Mouse (Mus musculus) stomach, postnatal 0 days (tissue): ENCODE results near the gene Susd6. TPM values are rescaled to one million over a fixed set of nuclear protein-coding genes. Genes with fewer than 3 reads are reported as not detected.

Experiments
- ATAC-seq: fragments of 200-750 bp; cut with Nextera tagmentation; 2 replicates; pipeline ENCODE4 v1.8.0; 2017; ENCODE audit not compliant: low FRiP score, low TSS enrichment
- DNase-seq: peaks from one replicate; pipeline ENCODE4 v3.0.0-alpha.2; 2016; ENCODE audit warnings: low spot score
- H3K27ac ChIP-seq: fragments of 300-500 bp; sonication (generic); replicated peaks from 2 replicates; pipeline ENCODE4 v1.5.1; 2014; ENCODE audit warnings: mild to moderate bottlenecking, control low read depth
- H3K27me3 ChIP-seq: fragments of 300-500 bp; sonication (generic); 2 replicates; pipeline ENCODE4 v1.6.1; 2014; ENCODE audit warnings: low read length; ENCODE audit not compliant: control insufficient read depth, insufficient read depth
- H3K36me3 ChIP-seq: fragments of 300-500 bp; sonication (generic); 2 replicates; pipeline ENCODE4 v1.6.1; 2014; ENCODE audit warnings: low read length, mixed read lengths; ENCODE audit not compliant: control insufficient read depth, insufficient read depth
- H3K4me1 ChIP-seq: fragments of 300-500 bp; sonication (generic); replicated peaks from 2 replicates; pipeline ENCODE4 v1.6.1; 2014; ENCODE audit warnings: antibody characterized with exemption; ENCODE audit not compliant: control insufficient read depth, insufficient read depth
- H3K4me2 ChIP-seq: fragments of 300-500 bp; sonication (generic); replicated peaks from 2 replicates; pipeline ENCODE4 v1.6.1; 2014; ENCODE audit warnings: low read depth, mild to moderate bottlenecking, control low read depth, moderate library complexity
- H3K4me3 ChIP-seq: fragments of 300-500 bp; sonication (generic); 2 replicates; pipeline ENCODE4 v1.5.1; 2014; ENCODE audit warnings: low read depth, low read length, control low read depth
- H3K9ac ChIP-seq: fragments of 300-500 bp; sonication (generic); 2 replicates; pipeline ENCODE4 v1.6.1; 2014; ENCODE audit warnings: mild to moderate bottlenecking, low read length, control low read depth, mixed read lengths
- H3K9me3 ChIP-seq: fragments of 300-500 bp; sonication (generic); 2 replicates; pipeline ENCODE4 v1.6.1; 2016; ENCODE audit warnings: low read length; ENCODE audit not compliant: control insufficient read depth
- CTCF ChIP-seq: IDR thresholded peaks from 2 replicates; pipeline ENCODE4 v1.5.1; 2016; ENCODE audit warnings: antibody characterized with exemption, low read depth, mild to moderate bottlenecking, moderate library complexity
- EP300 ChIP-seq: optimal IDR thresholded peaks from 2 replicates; pipeline ENCODE3; 2016; ENCODE audit warnings: antibody characterized with exemption
- WGBS: fragments of 180-500 bp; shearing (Covaris S2); extraction: QIAGEN DNeasy Blood & Tissue Kit; methylation state at CpG from one replicate; pipeline ENCODE4 v1.1.7; 2014; 5-methylcytosine and 5-hydroxymethylcytosine counted together
- polyA plus RNA-seq: library from polyadenylated mRNA; unstranded; fragments of >200 nt; fragmentation: Nextera tagmentation; extraction: Ambion mirVana; gene quantifications from 2 replicates; pipeline ENCODE4 v1.2.1, GENCODE M21; 2015

The Susd6 gene
- polyA plus RNA-seq, 1 experiment from 2014 or later, result 12.3 TPM

DNA sequence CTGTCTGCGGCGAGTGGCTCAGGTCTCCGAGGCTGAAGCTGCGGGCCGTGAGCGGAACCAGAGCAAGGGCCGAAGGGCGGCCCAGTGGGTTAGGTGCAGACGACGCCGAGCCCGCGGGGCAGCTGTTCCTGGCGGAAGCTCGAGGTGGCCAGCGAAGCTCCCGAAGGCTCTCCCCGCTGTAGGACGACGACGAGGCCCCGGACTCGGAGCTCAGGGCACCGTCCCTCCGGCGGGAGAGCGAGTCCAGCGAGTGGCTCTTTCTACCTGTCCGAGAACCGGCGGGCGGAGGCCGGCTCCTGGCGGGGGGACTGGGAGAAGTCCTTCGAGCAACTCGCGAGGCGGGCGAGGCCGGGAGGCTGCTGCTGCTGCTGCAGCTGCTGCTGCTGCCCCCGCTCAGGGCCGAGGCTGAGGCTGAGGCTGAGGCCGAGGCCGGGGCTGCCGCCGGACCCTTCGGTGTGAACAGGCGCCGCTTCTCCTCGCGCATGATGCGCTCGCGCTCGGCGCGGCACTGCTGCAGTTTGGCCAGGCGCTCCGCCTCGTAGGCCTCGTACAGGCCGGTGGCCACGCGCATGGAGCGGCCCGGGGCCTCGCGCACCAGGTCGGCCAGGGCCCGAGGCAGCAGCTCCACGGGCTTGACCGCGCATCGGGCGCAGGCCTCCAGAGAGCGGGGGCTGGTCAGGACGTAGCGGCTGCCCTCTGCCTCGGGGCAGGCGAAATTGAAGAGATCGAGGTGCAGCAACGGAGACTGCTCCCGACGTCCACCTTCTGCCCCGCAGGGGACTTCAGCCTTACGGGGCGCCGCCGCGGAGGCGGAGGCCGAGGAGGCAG is 31.5 kb upstream of the Susd6 start:
- Histone ChIP-seq H3K4me3 (peak overlapping the region; percentile 57), H3K27me3 (peaks cover 24% of the 10 kb centered on the region), H3K36me3 (no peaks in the 10 kb centered on the region), H3K27ac (no peak overlapping the region), H3K9me3 (no peaks in the 10 kb centered on the region), H3K4me1 (peaks cover 12% of the 10 kb centered on the region), H3K9ac (peak overlapping the region; percentile 35), H3K4me2 (peak overlapping the region; percentile 95)
- WGBS, result 4% methylated on average over 69 of the region's 92 CpGs
- ATAC-seq (peak; percentile 17), DNase-seq (peak; percentile 39)
- TF ChIP-seq EP300 (no peak), CTCF (no peak)

DNA sequence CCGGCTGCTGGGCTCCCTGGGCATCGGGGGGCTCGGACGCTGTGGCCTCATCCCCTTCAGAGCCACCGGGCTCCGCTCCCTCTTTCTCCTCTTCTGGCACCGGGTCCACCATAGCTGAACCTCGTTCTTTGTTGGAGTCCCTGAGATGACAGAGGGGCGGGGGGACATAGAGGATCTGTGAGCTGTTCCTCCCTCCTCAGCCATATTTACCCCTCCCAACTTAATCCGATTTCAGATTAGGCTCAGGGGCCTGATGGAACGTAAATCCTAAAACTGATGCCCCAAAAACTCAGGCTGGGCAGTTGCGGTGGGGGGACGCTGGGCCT is 31.0 kb upstream of the Susd6 start:
- H3K9me3 ChIP-seq, result no peaks in the 10 kb centered on the region
- no peak overlapping the region for H3K9ac ChIP-seq
- peak overlapping the region; percentile 95 for H3K4me2 ChIP-seq
- 18% methylated on average over 4 of the region's 13 CpGs for WGBS
- H3K4me1 ChIP-seq, result peaks cover 12% of the 10 kb centered on the region
- ATAC-seq (no peak), DNase-seq (no peak)
- H3K27me3 ChIP-seq, result peaks cover 24% of the 10 kb centered on the region
- H3K4me3 ChIP-seq, result peak overlapping the region; percentile 57
- H3K36me3 ChIP-seq, result no peaks in the 10 kb centered on the region
- H3K27ac ChIP-seq, result no peak overlapping the region
- no peak for TF ChIP-seq EP300

DNA sequence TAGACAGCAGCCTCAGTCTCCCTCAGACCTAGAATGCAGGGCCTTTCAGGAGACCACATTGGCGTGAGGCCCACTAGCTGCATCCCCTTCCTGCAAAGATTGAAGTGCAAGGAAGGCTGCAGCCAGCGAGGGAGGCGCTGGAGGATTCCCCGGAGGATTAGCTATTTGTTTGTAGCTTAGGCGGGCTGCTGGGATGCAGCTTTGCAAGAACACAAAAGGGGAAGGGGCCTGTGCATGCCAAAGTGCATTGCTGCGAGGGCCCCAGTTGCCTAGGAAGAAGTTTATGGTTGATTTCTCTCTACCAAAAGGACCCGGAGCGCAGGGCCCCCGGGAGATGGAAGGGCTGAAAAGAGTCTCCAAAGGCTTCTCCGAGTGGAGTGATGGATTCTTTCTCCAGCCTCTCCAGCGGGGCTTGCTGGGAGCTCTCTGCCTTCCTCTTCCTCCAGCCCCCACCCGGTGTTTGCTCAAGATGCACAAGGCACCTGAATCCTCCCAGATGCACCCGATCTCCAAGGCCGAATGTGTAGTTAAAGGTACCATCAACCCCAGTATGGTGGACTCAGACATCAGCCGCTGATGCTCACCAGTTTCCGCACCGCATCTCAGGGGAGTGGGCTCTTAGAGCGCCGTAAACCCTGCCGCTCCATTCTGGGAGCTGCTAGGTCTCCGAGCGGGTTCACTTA is 30.5 kb upstream of the Susd6 start:
- H3K9ac ChIP-seq, result no peak overlapping the region
- WGBS, result 4% methylated on average over 22 of the region's 22 CpGs
- TF ChIP-seq EP300, result no peak
- no peak for TF ChIP-seq CTCF
- peak overlapping the region; percentile 53 for H3K4me2 ChIP-seq
- H3K36me3 ChIP-seq, result no peaks in the 10 kb centered on the region
- ATAC-seq (no peak), DNase-seq (no peak)
- peaks cover 12% of the 10 kb centered on the region for H3K4me1 ChIP-seq
- H3K4me3 ChIP-seq, result peak overlapping the region; percentile 57
- no peaks in the 10 kb centered on the region for H3K9me3 ChIP-seq
- H3K27ac ChIP-seq, result no peak overlapping the region
- H3K27me3 ChIP-seq, result peaks cover 24% of the 10 kb centered on the region

DNA sequence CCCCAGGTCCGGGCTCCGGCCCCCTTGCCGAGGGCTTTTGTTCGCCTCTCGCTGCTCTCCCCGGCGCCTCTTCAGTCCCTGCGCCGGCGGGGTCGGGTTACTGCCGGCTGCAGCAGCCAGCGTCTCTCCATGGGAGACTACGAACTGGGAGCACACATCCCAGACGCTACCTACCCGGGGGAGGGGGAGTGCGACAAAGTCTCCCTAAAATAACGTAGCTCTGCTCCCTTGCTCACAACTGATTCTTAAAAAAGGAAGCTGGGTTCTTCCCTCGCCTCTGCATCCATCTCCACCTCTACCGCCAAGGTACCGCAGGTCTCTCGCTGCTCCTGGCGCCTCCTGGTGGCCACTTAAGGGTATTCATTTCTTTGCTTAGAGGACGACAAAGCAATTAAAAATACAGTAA is 29.9 kb upstream of the Susd6 start, which contains the start of gene Ccdc177:
Ccdc177 (minus strand) TSS at position 292 of the 406 bp plus-strand sequence.
- peaks cover 24% of the 10 kb centered on the region for H3K27me3 ChIP-seq
- H3K9ac ChIP-seq, result no peak within 1 kb of the TSS
- TF ChIP-seq CTCF, result peak; percentile 95
- no peak for TF ChIP-seq EP300
- H3K27ac ChIP-seq, result no peak within 1 kb of the TSS
- peak within 1 kb of the TSS; percentile 53 for H3K4me2 ChIP-seq
- no peaks in the 10 kb centered on the region for H3K9me3 ChIP-seq
- H3K4me1 ChIP-seq, result peaks cover 12% of the 10 kb centered on the region
- WGBS, result under 1% methylated on average over 24 of the region's 24 CpGs
- H3K36me3 ChIP-seq, result no peaks in the 10 kb centered on the region
- peak within 1 kb of the TSS; percentile 57 for H3K4me3 ChIP-seq
- DNase-seq, result peak; percentile 81
- ATAC-seq, result no peak

DNA sequence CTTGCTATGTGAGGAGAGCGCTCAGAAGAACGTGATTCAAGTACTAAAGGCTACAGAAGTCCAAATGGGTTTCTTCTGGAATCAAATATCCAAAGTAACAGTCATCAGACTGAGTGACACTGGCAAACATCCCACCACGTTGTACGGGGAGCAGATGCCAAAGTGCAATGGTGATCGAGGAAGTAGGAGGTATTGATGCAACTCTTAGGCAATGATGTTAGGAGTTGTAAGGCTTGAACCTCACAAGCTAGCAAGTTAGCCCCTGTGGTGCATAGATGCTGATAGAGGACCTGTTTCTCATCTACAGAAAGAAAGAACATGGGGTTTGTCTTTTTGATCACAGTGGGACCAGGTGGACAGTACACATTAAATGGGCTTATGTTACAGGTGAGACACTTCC is 27.3 kb upstream of the Susd6 start:
- Histone ChIP-seq H3K27me3 (peaks cover 15% of the 10 kb centered on the region; the same call in 1 of the 2 replicates), H3K4me2 (no peak overlapping the region), H3K9ac (no peak overlapping the region), H3K27ac (no peak overlapping the region), H3K9me3 (no peaks in the 10 kb centered on the region), H3K4me1 (peaks cover 7% of the 10 kb centered on the region), H3K4me3 (no peak overlapping the region), H3K36me3 (no peaks in the 10 kb centered on the region)
- ATAC-seq, result no peak
- 70% methylated on average over 5 of the region's 5 CpGs for WGBS
- no peak for DNase-seq
- TF ChIP-seq EP300 (no peak), CTCF (no peak)

DNA sequence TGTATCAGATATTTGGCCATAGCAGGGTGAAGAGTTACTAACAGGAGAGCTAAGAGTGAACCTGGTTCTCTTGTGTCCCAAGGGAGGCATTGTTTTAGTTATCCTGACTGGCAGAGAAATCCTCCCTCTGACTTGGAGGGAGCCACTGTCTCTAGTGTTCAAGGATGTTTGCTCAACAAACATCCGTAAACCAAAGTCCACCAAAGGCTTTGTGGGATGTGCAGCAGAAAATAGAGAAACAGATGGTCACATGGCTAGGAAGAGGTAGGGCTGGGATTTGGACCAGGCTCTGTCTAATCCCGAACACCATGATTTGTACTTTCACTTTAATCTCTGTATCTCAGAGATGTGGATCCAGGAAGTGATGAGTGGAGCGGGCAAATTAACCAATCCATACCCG is 26.2 kb upstream of the Susd6 start:
- no peak overlapping the region for H3K9ac ChIP-seq
- H3K4me1 ChIP-seq, result no peaks in the 10 kb centered on the region
- no peak overlapping the region for H3K27ac ChIP-seq
- no peak overlapping the region for H3K4me3 ChIP-seq
- TF ChIP-seq EP300, result no peak
- no peak for TF ChIP-seq CTCF
- ATAC-seq (no peak), DNase-seq (no peak)
- 51% methylated on average over 4 of the region's 4 CpGs for WGBS
- H3K9me3 ChIP-seq, result no peaks in the 10 kb centered on the region
- peaks cover 12% of the 10 kb centered on the region; the same call in 1 of the 2 replicates for H3K27me3 ChIP-seq
- no peak overlapping the region for H3K4me2 ChIP-seq
- H3K36me3 ChIP-seq, result no peaks in the 10 kb centered on the region
